Mouse (Mus musculus): ENCODE measurements around the gene Xrn1. TPM values are rescaled to one million over a fixed set of nuclear protein-coding genes. Genes with fewer than 3 reads are reported as not detected.

Xrn1 gene
- 2.2 and 2.3 TPM in 2 replicates for polyA plus RNA-seq (2012; rRNA removed)

DNA sequence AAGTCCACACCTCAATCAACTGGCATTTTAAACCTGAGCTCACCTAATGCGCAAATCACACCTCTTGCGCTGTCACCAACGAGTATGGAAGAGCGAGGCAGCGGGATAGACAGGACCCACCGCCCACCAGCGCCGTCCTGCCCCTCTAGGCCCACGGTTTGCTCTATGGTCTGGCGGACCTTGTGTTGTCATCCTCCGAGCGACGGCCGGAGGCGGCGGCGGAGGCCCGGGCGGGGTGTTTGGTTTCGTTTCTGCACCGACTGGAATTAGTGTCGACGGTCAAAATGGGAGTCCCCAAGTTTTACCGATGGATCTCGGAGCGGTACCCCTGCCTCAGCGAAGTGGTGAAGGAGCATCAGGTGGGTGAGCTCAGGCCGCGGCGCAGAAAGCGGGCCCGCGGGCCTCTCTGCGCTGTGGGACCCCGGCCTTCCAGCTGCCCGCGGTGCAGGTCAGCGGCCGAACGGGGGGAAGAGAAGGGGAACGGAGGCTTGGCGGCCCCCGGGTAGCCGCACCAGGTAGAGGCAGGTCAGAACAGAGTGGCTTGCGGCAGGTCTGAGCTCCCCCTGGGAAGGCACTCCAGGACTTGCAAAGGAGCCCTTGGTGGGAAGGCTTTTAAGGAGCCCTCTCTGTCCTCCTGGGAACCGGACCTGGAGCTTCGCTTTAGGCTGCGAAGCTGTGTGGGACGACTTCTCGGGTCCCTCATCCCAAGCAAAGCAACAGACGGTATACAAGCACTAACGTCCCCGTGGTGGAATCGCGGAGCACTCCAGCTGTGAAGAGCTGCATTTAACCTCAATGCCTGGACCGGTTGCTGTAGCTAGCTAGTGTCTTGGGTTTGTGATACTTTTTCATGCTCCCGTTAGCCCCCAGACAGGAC, at the start of gene Xrn1:
Gene Xrn1, plus strand, starts transcription at position 176 of the 877 bp plus-strand sequence.

Other genes with a start within 250 kb of the Xrn1 start
- 3.9 and 4.5 TPM in 2 replicates for gene Trpc1, start 204.4 kb upstream of the Xrn1 start, polyA plus RNA-seq (2012; rRNA removed)
- 12.0 and 16.1 TPM in 2 replicates for gene Pls1, start 109.4 kb upstream of the Xrn1 start, polyA plus RNA-seq (2012; rRNA removed)
- 0.60 and 1.0 TPM in 2 replicates for gene Atr, start 97.2 kb upstream of the Xrn1 start, polyA plus RNA-seq (2012; rRNA removed)
- gene Gk5, start 164.6 kb downstream of the Xrn1 start, polyA plus RNA-seq (2012; rRNA removed), result 4.3 and 5.4 TPM in 2 replicates
- gene Tfdp2, start 241.5 kb downstream of the Xrn1 start, polyA plus RNA-seq (2012; rRNA removed), result 17.5 and 18.1 TPM in 2 replicates